Mouse (Mus musculus): ENCODE measurements at regions not wholly inside any gene's neighbourhood (a gene's known extent, or its start where the extent isn't known, plus 50 kb on each side); places are given as distances from the start of the nearest gene placed in this dataset.

DNA sequence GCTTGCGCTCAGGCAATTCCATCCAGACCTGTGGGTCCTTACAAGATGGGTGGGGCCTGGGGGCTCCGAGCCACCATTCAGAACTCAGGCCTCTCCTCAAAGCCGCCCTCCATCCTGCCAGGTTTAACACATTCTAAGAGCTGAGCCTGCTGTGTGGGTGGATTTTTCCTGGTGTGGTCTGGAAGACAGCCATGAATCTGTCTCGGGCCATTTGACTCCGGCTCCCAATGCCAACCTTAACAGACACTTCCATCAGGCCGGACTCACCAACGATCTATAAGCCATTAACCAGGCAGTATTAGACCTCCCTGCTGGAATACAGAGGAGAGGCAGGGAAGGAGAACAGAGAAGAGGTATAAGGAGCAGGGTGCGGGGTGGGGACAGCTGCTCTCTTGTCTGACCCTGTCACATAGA, 288.9 kb upstream of the Rpl38 start:
- H3K9ac ChIP-seq (replicated peaks; ENCODE audit: low read length), result no peak overlapping the region
- 70% methylated on average over 8 of the region's 8 CpGs for WGBS
- H3K4me3 ChIP-seq (ENCODE audit: low read depth, low read length), result no peak overlapping the region
- no peaks in the 10 kb centered on the region for H3K4me1 ChIP-seq (ENCODE audit: control insufficient read depth, insufficient read depth, low read length)
- no peaks in the 10 kb centered on the region for H3K9me3 ChIP-seq (replicated peaks; ENCODE audit: control insufficient read depth, low read length)
- no peaks in the 10 kb centered on the region for H3K27me3 ChIP-seq (ENCODE audit: control insufficient read depth, insufficient read depth, low read length)
- no peak overlapping the region for H3K4me2 ChIP-seq (ENCODE audit: low read depth, low read length)
- H3K36me3 ChIP-seq (replicated peaks; ENCODE audit: control insufficient read depth, insufficient read depth, low read depth, low read length), result no peaks in the 10 kb centered on the region
- no peak overlapping the region for H3K27ac ChIP-seq (replicated peaks; ENCODE audit: low read depth, low read length)
- ATAC-seq (replicated peaks; ENCODE audit: insufficient number of reproducible peaks, low FRiP score, low TSS enrichment, low read depth) (no peak), DNase-seq (ENCODE audit: low spot score) (no peak)

DNA sequence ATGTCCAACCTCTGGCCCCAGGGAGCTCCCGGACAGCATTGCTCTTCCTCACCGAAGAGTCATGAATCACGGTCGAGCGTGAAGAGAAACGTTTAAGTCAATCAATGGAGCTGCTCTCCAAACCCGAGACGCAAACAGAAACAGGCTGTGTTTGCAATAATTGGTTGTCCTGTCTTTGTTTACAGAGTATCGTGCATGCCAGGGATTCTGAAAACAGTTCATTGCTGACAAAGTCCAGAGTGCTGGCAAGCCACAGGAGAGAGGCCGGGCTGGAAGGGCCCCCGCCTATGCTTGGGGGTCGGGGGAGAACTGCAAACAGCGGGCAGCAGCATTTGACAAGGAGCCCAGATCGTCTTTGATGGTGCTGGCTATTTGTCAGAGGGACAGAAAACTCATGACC, 292.4 kb upstream of the Rpl38 start:
- H3K27me3 ChIP-seq (ENCODE audit: control insufficient read depth, insufficient read depth, low read length), result no peaks in the 10 kb centered on the region
- H3K4me3 ChIP-seq (ENCODE audit: low read depth, low read length), result no peak overlapping the region
- WGBS, result 50% methylated on average over 14 of the region's 14 CpGs
- H3K4me1 ChIP-seq (ENCODE audit: control insufficient read depth, insufficient read depth, low read length), result no peaks in the 10 kb centered on the region
- DNase-seq (ENCODE audit: low spot score) (peak; percentile 12), ATAC-seq (replicated peaks; ENCODE audit: insufficient number of reproducible peaks, low FRiP score, low TSS enrichment, low read depth) (no peak)
- no peak overlapping the region for H3K4me2 ChIP-seq (ENCODE audit: low read depth, low read length)
- H3K9me3 ChIP-seq (replicated peaks; ENCODE audit: control insufficient read depth, low read length), result no peaks in the 10 kb centered on the region
- H3K27ac ChIP-seq (replicated peaks; ENCODE audit: low read depth, low read length), result no peak overlapping the region
- no peak overlapping the region for H3K9ac ChIP-seq (replicated peaks; ENCODE audit: low read length)
- no peaks in the 10 kb centered on the region for H3K36me3 ChIP-seq (replicated peaks; ENCODE audit: control insufficient read depth, insufficient read depth, low read depth, low read length)

DNA sequence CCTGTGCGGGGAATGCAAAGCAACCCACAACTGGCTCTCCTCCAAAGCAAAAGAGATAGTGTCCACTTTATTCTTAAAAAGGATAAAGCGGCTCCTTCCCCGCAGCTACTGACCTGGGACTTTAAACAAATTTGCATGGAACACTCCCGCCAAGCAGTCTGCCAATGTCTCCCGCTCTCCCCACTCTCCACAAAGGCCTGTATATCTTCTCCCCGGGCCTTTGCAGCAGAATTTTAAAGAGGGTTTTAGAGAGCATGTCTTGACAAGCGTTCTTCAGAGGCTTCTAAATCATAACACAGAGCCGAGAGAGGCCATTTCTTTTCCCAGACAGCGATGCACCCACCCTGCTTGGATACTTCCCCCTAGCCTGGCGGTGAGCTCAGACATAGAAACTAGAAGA, 297.6 kb upstream of the Rpl38 start:
- H3K4me2 ChIP-seq (ENCODE audit: low read depth, low read length), result no peak overlapping the region
- ATAC-seq (replicated peaks; ENCODE audit: insufficient number of reproducible peaks, low FRiP score, low TSS enrichment, low read depth) (no peak), DNase-seq (ENCODE audit: low spot score) (no peak)
- no peaks in the 10 kb centered on the region for H3K27me3 ChIP-seq (ENCODE audit: control insufficient read depth, insufficient read depth, low read length)
- H3K36me3 ChIP-seq (replicated peaks; ENCODE audit: control insufficient read depth, insufficient read depth, low read depth, low read length), result no peaks in the 10 kb centered on the region
- H3K27ac ChIP-seq (replicated peaks; ENCODE audit: low read depth, low read length), result no peak overlapping the region
- no peaks in the 10 kb centered on the region for H3K9me3 ChIP-seq (replicated peaks; ENCODE audit: control insufficient read depth, low read length)
- no peak overlapping the region for H3K4me3 ChIP-seq (ENCODE audit: low read depth, low read length)
- H3K4me1 ChIP-seq (ENCODE audit: control insufficient read depth, insufficient read depth, low read length), result no peaks in the 10 kb centered on the region
- H3K9ac ChIP-seq (replicated peaks; ENCODE audit: low read length), result no peak overlapping the region
- WGBS, result 57% methylated on average over 10 of the region's 10 CpGs

- WGBS, result 89% methylated on average over 8 of the region's 8 CpGs
- Histone ChIP-seq H3K4me1 (ENCODE audit: control insufficient read depth, insufficient read depth, low read length) (no peaks in the 10 kb centered on the region), H3K9ac (replicated peaks; ENCODE audit: low read length) (no peak overlapping the region), H3K27me3 (ENCODE audit: control insufficient read depth, insufficient read depth, low read length) (no peaks in the 10 kb centered on the region), H3K36me3 (replicated peaks; ENCODE audit: control insufficient read depth, insufficient read depth, low read depth, low read length) (no peaks in the 10 kb centered on the region), H3K27ac (replicated peaks; ENCODE audit: low read depth, low read length) (no peak overlapping the region), H3K4me3 (ENCODE audit: low read depth, low read length) (no peak overlapping the region), H3K4me2 (ENCODE audit: low read depth, low read length) (no peak overlapping the region), H3K9me3 (replicated peaks; ENCODE audit: control insufficient read depth, low read length) (no peaks in the 10 kb centered on the region)
- DNase-seq (ENCODE audit: low spot score) (no peak), ATAC-seq (replicated peaks; ENCODE audit: insufficient number of reproducible peaks, low FRiP score, low TSS enrichment, low read depth) (no peak; the same call in 1 of the 2 replicates)
These were observed 300.5 kb upstream of the Rpl38 start for GRCm38 (mm10) chr11:114367779-114368178.

GRCm38 (mm10) chr11:114360946-114361345, 294.1 kb upstream of the Sdk2 start:
- Histone ChIP-seq H3K27me3 (ENCODE audit: control insufficient read depth, insufficient read depth, low read length) (no peaks in the 10 kb centered on the region), H3K36me3 (replicated peaks; ENCODE audit: control insufficient read depth, insufficient read depth, low read depth, low read length) (no peaks in the 10 kb centered on the region), H3K4me3 (ENCODE audit: low read depth, low read length) (no peak overlapping the region), H3K4me1 (ENCODE audit: control insufficient read depth, insufficient read depth, low read length) (no peaks in the 10 kb centered on the region), H3K9me3 (replicated peaks; ENCODE audit: control insufficient read depth, low read length) (no peaks in the 10 kb centered on the region), H3K4me2 (ENCODE audit: low read depth, low read length) (no peak overlapping the region), H3K9ac (replicated peaks; ENCODE audit: low read length) (no peak overlapping the region), H3K27ac (replicated peaks; ENCODE audit: low read depth, low read length) (no peak overlapping the region)
- ATAC-seq (replicated peaks; ENCODE audit: insufficient number of reproducible peaks, low FRiP score, low TSS enrichment, low read depth) (no peak), DNase-seq (ENCODE audit: low spot score) (no peak)
- 78% methylated on average over 8 of the region's 8 CpGs for WGBS

- WGBS, result 79% methylated on average over 10 of the region's 10 CpGs
- no peak for ATAC-seq (replicated peaks; ENCODE audit: insufficient number of reproducible peaks, low FRiP score, low TSS enrichment, low read depth)
- no peak for DNase-seq (ENCODE audit: low spot score)
These were observed 293.5 kb upstream of the Sdk2 start for GRCm38 (mm10) chr11:114360321-114360720.

GRCm38 (mm10) chr11:114352146-114352795, 285.4 kb upstream of the Sdk2 start:
- WGBS, result 62% methylated on average over 4 of the region's 4 CpGs
- no peaks in the 10 kb centered on the region for H3K4me1 ChIP-seq (ENCODE audit: control insufficient read depth, insufficient read depth, low read length)
- H3K4me3 ChIP-seq (ENCODE audit: low read depth, low read length), result no peak overlapping the region
- no peaks in the 10 kb centered on the region for H3K27me3 ChIP-seq (ENCODE audit: control insufficient read depth, insufficient read depth, low read length)
- H3K27ac ChIP-seq (replicated peaks; ENCODE audit: low read depth, low read length), result no peak overlapping the region
- no peaks in the 10 kb centered on the region for H3K9me3 ChIP-seq (replicated peaks; ENCODE audit: control insufficient read depth, low read length)
- no peak overlapping the region for H3K9ac ChIP-seq (replicated peaks; ENCODE audit: low read length)
- H3K4me2 ChIP-seq (ENCODE audit: low read depth, low read length), result no peak overlapping the region
- no peak for ATAC-seq (replicated peaks; ENCODE audit: insufficient number of reproducible peaks, low FRiP score, low TSS enrichment, low read depth)
- no peak for DNase-seq (ENCODE audit: low spot score)
- no peaks in the 10 kb centered on the region for H3K36me3 ChIP-seq (replicated peaks; ENCODE audit: control insufficient read depth, insufficient read depth, low read depth, low read length)

More at GRCm38 (mm10) chr11:114360321-114360720, 293.5 kb upstream of the Sdk2 start:
- Histone ChIP-seq H3K4me2 (ENCODE audit: low read depth, low read length) (no peak overlapping the region), H3K27ac (replicated peaks; ENCODE audit: low read depth, low read length) (no peak overlapping the region), H3K4me1 (ENCODE audit: control insufficient read depth, insufficient read depth, low read length) (no peaks in the 10 kb centered on the region), H3K27me3 (ENCODE audit: control insufficient read depth, insufficient read depth, low read length) (no peaks in the 10 kb centered on the region), H3K9ac (replicated peaks; ENCODE audit: low read length) (no peak overlapping the region), H3K36me3 (replicated peaks; ENCODE audit: control insufficient read depth, insufficient read depth, low read depth, low read length) (no peaks in the 10 kb centered on the region), H3K9me3 (replicated peaks; ENCODE audit: control insufficient read depth, low read length) (no peaks in the 10 kb centered on the region), H3K4me3 (ENCODE audit: low read depth, low read length) (no peak overlapping the region)

- H3K9ac ChIP-seq (replicated peaks; ENCODE audit: low read length), result no peak overlapping the region
These were observed 270.1 kb upstream of the Sdk2 start for GRCm38 (mm10) chr11:114336839-114337484.

More at GRCm38 (mm10) chr11:114336839-114337484, 270.1 kb upstream of the Sdk2 start:
- Histone ChIP-seq H3K4me1 (ENCODE audit: control insufficient read depth, insufficient read depth, low read length) (no peaks in the 10 kb centered on the region), H3K9me3 (replicated peaks; ENCODE audit: control insufficient read depth, low read length) (no peaks in the 10 kb centered on the region), H3K4me2 (ENCODE audit: low read depth, low read length) (no peak overlapping the region), H3K36me3 (replicated peaks; ENCODE audit: control insufficient read depth, insufficient read depth, low read depth, low read length) (no peaks in the 10 kb centered on the region), H3K4me3 (ENCODE audit: low read depth, low read length) (no peak overlapping the region), H3K27me3 (ENCODE audit: control insufficient read depth, insufficient read depth, low read length) (no peaks in the 10 kb centered on the region), H3K27ac (replicated peaks; ENCODE audit: low read depth, low read length) (no peak overlapping the region)
- no peak for DNase-seq (ENCODE audit: low spot score)
- no peak for ATAC-seq (replicated peaks; ENCODE audit: insufficient number of reproducible peaks, low FRiP score, low TSS enrichment, low read depth)
- WGBS, result 69% methylated on average over 12 of the region's 12 CpGs
